Mouse (Mus musculus) MEL (cell line): ENCODE measurements around the gene Peli2.

Experiments used
- CHD2 ChIP-seq: IDR thresholded peaks from 2 replicates; pipeline ENCODE4 v1.6.1; 2011; ENCODE audit warnings: low read length, improper control_type of control experiment
- CTCF ChIP-seq, 3 experiments: IDR thresholded peaks in 2 of 3; conservative IDR thresholded peaks in 1 of 3; 2 replicates each; pipeline ENCODE4 v1.5.1; 2011 to 2012; ENCODE audit warnings: low read length in 3 of 3, low read depth in 2 of 3, mild to moderate bottlenecking in 2 of 3, improper control_type of control experiment in 1 of 3, inconsistent platforms in 1 of 3, mixed read lengths in 1 of 3, moderate library complexity in 1 of 3; ENCODE audit not compliant: control insufficient read depth in 1 of 3, insufficient read depth in 1 of 3, poor library complexity in 1 of 3, severe bottlenecking in 1 of 3
- GATA1 ChIP-seq: IDR thresholded peaks from 2 replicates; pipeline ENCODE4 v1.6.1; 2011; ENCODE audit warnings: low read depth, low read length, improper control_type of control experiment
- HCFC1 ChIP-seq: IDR thresholded peaks from 2 replicates; pipeline ENCODE4 v1.6.1; 2012; ENCODE audit warnings: low read depth, mild to moderate bottlenecking, inconsistent platforms, low read length, improper control_type of control experiment, moderate library complexity
- MAFK ChIP-seq: IDR thresholded peaks from 2 replicates; pipeline ENCODE4 v1.6.1; 2011; ENCODE audit warnings: low read depth, mild to moderate bottlenecking, low read length, improper control_type of control experiment, borderline replicate concordance
- MYC ChIP-seq: IDR thresholded peaks from 2 replicates; pipeline ENCODE4 v1.6.1; 2011; ENCODE audit warnings: low read depth, mild to moderate bottlenecking, low read length, improper control_type of control experiment, moderate library complexity
- POLR2A ChIP-seq, 2 experiments: IDR thresholded peaks; 2 replicates each; pipeline ENCODE4 v1.6.1; 2011 to 2012; ENCODE audit warnings: low read length in 2 of 2, mild to moderate bottlenecking in 2 of 2, control low read depth in 1 of 2, improper control_type of control experiment in 1 of 2, low read depth in 1 of 2, moderate library complexity in 1 of 2; ENCODE audit not compliant: control insufficient read depth in 1 of 2, insufficient read depth in 1 of 2, poor library complexity in 1 of 2
- POLR2AphosphoS2 ChIP-seq: IDR thresholded peaks from 2 replicates; pipeline ENCODE4 v1.6.1; 2011; ENCODE audit warnings: low read length, improper control_type of control experiment
- RAD21 ChIP-seq: IDR thresholded peaks from 2 replicates; pipeline ENCODE4 v1.6.1; 2011; ENCODE audit warnings: mild to moderate bottlenecking, low read depth, low read length, improper control_type of control experiment
- TCF12 ChIP-seq: IDR thresholded peaks from 2 replicates; pipeline ENCODE4 v1.6.1; 2014; ENCODE audit warnings: low read depth, mild to moderate bottlenecking, inconsistent platforms, low read length, improper control_type of control experiment, moderate library complexity
- UBTF ChIP-seq: IDR thresholded peaks from 2 replicates; pipeline ENCODE4 v1.6.1; 2012; ENCODE audit warnings: low read depth, mild to moderate bottlenecking, inconsistent platforms, low read length, improper control_type of control experiment, moderate library complexity, borderline replicate concordance; ENCODE audit not compliant: insufficient read depth
- ZC3H11A ChIP-seq: IDR thresholded peaks from 2 replicates; pipeline ENCODE4 v1.6.1; 2012; ENCODE audit warnings: low read depth, mild to moderate bottlenecking, inconsistent platforms, low read length, improper control_type of control experiment
- ZKSCAN1 ChIP-seq: IDR thresholded peaks from 2 replicates; pipeline ENCODE4 v1.6.1; 2012; ENCODE audit warnings: low read depth, mild to moderate bottlenecking, inconsistent platforms, low read length, improper control_type of control experiment, moderate library complexity
- ZMIZ1 ChIP-seq: IDR thresholded peaks from 2 replicates; pipeline ENCODE4 v1.6.1; 2012; ENCODE audit warnings: low read depth, mild to moderate bottlenecking, inconsistent platforms, low read length, improper control_type of control experiment, moderate library complexity

GRCm38 (mm10) chr14:48287581-48287980, 167.0 kb downstream of the Peli2 start:
- TF ChIP-seq CTCF (IDR thresholded peaks at IDR 0.05 in 2 of 3, conservative IDR thresholded peaks at IDR 0.05 in 1 of 3; ENCODE audit: control insufficient read depth in 1 of 3, insufficient read depth in 1 of 3, low read depth in 2 of 3, low read length in 3 of 3, poor library complexity in 1 of 3, severe bottlenecking in 1 of 3) (no peak), ZKSCAN1 (no peak), UBTF (no peak), TCF12 (no peak), POLR2AphosphoS2 (no peak), ZC3H11A (no peak), ZMIZ1 (no peak), MYC (no peak), CHD2 (no peak), HCFC1 (no peak), GATA1 (no peak), RAD21 (no peak), MAFK (no peak), POLR2A (IDR thresholded peaks at IDR 0.05; ENCODE audit: control insufficient read depth in 1 of 2, insufficient read depth in 1 of 2, low read depth in 1 of 2, low read length in 2 of 2, poor library complexity in 1 of 2) (no peak)
